Mouse (Mus musculus): ENCODE results near the gene Fitm2.
A peak's percentile ranks its signal among the peaks of the same experiment; 100 is the strongest.

The Fitm2 gene

DNA sequence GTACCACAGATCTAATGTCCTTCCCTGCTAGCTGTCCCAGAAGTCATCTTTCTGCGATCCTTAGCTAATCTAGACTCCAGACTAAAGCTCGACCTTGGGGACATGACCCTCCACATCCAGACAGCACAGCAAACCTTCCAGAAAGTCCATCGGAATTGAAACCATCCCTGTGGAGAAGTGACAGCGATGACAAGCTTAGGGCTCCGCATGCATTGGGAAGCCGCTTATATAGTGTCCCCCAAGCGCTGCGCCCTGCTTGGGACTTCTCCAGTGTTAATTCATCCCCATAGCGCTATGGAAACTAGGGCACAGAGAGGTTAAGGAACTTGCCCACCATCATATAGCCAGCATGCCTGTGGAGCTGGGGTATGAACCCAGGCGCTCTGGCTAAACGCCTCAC, 9.6 kb downstream of the Fitm2 start:
- DNase-seq: no peak

DNA sequence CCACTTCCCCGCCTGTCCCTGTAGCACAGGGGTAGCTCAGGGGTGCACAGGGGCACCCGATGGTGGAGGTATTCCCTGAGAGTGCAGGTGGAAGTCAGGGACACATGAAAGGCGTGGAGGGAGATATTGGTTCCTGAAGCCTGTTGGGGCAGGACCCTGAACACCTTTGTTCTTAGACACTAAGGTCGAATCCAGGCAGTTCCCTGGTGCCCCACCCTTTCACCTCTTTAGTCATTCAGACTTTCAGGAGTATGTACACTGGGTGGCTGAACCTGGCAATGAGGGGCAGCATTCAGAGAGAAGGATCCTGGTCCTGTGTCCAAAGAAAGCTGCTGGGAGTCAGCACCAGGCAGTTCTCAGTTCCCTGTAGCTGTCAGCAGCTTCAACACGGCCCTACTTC, 10.0 kb downstream of the Fitm2 start:
- DNase-seq: peak in 1 of 2 experiments; percentile 1

DNA sequence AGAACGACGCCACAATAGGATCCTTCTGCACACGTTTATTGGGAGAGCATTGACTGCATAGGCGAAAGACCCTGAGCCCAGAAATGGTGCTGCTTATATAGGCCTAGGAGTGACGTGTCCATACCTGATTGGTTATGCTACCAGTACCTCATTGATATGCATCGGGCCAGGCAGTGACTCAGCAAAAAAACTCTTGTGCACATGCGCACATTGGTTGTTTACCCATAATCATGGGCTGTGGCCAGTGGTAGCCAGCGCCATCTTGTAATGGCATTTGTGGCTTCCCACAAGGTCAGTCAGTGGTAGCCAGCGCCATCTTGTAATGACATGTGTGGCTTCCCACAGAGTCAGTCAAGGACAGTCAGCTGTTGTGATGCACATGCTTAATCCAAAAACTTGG, 11.1 kb downstream of the Fitm2 start:
- peak in 1 of 2 experiments; percentile 1 for DNase-seq

DNA sequence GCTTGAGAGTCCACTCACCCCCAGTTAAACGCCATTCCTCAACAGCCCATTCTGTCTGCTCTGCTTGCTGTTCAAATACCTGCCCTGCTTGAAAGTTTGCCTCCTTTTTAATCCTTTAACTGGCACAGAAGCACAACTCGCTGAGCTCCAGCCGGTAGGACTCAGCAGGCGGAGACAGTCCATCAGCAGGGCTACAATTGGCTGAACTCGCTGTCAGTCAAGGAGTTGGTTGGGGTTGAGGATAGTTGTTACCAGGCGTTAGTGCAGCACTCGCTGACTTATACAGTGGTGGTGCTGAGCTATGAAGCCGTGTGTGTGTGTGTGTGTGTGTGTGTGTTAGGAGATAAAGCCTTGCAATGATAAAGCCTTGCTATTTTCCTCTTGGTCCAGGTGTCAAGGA, 11.8 kb downstream of the Fitm2 start:
- DNase-seq: peak in 1 of 2 experiments; percentile 3

DNA sequence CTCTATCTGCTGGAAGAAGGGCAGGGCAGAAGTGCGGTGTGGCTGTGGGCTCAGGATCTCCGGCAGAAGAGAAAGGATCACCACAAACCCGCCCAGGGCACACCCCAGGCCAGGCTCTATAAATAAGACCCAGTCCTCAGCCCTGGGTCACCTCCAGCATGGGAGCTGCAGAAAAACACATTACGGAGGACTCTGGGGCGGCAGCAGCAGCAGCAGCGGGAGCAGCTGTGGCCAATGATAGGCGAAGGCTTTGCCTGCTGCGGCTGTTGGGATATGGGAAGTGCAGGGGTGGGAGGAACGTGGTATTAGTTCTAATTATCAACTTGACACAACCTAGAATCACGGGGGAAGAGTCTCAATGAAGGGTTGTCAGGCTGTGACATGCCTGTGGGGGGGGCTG, 13.0 kb downstream of the Fitm2 start:
- DNase-seq: no peak

DNA sequence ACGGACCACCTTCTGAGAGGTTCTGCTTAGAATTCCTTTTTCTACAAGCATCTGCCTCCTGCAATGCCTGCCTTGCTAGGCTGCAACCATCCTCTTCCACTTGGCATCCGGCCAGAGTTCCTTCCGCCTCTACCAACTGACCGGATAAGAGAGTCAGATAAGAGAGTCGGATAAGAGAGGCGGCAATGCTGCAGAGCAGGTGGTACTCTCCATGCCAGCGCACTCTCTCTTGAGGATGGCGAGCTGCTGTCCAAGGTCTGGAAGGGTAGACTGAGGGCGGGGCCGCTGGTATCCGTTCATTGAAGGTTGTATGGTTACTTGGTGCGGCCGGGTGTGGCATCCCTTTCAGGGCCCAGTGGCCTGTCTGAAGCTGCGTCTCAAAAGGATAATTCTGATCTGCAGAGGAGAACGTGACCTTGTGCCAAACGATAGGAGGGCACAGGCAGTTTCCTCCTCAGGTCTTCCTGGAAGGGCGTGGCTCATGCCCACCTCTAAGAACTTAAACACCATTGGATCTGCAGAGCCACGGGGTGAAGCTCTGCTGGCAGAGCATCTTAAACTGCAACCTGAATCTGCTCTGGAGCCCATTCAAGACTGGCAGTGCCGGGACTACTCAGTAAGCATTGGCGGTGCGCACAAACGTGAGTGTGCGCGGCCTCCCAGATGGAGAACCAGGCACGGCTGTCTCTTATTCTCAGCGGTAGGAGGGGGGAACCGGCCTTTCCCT, 13.7 kb downstream of the Fitm2 start:
- peak; percentile 61 to 63 for DNase-seq

DNA sequence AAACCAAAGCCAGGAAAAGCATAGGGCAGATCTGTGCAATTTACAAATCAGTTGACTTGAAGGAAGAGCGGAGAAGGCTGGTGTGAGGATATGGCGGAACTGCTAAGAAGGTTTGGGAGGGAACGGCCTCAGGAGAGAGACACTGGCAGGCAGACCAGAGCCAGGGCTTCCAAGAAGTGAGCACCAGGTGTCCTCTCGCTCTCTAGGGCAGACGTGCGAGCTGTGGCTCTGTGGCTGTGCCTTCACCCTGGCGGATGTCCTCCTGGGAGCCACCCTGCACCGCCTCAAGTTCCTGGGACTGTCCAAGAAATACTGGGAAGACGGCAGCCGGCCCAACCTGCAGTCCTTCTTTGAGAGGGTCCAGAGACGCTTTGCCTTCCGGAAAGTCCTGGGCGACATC, 19.1 kb downstream of the Fitm2 start:
- DNase-seq: peak; percentile 34 to 50

DNA sequence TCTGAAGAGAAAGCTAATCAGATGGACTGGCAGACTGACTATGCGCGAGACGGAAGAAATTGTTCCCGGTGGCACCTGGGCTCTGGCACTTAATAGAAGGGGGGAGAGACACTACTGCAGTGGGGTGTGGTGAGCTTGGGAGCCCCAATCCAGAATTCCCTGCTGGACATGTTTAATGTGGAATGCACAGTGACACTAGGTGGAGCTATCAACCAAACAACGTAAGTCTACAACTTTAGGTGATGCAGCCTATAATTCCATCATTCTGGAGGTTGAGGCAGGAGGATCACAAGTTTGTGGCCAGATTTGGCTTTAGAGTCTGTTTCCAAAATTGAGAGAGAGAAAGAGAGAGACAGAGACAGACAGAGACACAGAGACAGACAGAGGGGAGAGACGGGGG, 19.7 kb downstream of the Fitm2 start:
- no peak for DNase-seq

DNA sequence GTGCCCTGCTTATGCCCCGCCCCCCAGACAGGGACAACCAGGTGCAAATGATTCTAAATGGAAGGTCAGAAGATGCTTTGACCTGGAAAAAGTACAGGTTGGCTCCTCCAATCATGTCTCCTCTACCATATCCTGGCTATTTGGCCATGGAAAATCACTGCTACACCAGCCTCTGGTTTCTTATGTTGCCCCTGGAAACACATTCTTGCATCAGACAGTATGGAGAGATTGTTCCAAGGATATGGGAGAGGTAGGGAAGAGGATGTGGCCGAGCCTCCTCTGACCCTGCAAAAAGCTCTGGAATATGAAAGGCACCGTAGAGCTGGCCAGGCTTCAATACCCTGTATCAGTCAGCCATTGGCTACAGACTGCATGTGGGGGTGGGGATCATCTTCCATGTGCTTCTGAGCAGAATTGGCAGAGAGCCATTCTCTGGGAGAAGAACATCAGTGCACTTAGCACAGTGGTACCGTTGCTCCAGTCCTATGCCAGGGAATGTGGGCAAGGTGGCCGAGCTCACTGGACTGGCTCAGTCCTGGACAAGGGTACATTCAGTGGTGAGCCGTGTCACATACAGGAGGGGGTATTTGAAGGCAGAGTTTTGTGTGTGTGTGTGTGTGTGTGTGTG, 21.6 kb downstream of the Fitm2 start:
- peak in 1 of 2 experiments; percentile 39 for DNase-seq

DNA sequence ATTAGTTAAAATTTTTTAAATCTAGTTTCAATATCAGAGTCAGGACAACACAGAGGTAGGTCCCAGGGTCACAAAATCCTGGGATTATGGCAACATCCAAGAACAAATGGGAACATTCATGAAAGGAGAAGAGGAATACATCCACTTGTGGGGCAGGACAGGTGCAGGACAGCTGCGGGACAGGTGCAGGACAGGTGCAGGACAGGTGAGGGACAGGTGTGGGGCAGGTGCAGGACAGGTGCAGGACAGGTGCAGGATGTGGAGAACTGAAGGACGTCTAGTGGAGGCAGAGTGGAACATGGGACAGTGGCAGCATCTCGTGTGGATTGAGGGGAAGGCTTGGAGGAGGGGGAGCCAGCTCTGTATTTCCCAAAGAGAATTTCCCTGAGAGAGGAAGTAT, 23.2 kb downstream of the Fitm2 start:
- no peak for DNase-seq

DNA sequence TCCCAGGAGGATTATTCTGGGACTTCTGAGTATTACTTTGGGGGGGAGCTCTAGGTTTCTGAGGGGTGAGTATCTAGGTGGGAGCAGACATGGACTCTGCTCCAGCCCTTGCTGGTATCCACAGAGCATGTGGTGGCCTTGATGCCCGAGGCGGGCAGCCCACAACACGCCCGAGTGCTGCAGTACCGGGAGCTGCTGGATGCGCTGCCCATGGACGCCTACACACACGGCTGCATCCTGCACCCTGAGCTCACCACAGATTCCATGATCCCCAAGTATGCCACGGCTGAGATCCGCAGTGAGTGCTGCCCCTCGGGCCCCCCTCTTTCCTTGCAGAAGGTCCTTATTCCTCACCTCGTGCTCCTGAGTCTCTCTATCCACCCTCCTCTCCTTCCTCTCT, 25.1 kb downstream of the Fitm2 start:
- DNase-seq: no peak

DNA sequence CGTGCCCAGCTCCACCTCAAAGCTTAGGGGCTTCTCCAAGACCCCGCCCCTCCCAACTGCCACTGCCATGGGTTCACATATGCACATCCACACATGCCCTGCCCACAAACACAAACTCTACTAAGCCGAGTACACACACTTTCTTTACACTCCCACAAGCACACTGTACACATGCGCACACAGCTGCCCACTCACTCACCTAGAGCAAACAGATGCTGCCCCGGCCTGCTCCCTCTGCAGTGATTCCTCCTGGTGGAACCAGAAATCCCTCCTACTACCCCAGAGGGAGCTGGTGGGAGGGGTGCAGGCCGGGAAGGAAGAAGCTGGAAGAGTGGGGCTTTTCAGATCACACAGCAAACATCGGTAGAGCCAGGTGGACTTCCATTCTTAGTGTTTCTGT, 28.4 kb downstream of the Fitm2 start:
- DNase-seq: no peak

DNA sequence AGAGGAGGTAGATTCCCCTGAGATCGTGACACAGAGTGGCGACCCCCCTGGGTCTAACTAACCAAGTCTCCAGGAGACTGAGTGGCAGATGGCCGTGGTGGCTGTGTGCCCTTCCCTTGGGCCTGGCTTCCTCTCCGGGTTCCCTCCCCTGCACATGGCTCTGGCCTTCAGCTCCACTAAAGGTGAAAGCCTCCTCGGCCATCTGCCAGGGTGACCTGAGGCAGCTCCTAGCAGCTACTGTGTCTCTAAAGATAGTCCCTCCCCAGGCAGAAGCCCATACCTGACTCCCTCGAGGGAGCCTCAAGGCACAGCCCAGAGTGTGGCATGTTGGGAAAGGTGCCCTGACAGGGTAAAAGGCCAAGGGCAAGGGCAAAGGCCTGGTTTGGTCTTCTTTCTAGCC, 28.9 kb downstream of the Fitm2 start:
- DNase-seq: peak; percentile 88 to 91

DNA sequence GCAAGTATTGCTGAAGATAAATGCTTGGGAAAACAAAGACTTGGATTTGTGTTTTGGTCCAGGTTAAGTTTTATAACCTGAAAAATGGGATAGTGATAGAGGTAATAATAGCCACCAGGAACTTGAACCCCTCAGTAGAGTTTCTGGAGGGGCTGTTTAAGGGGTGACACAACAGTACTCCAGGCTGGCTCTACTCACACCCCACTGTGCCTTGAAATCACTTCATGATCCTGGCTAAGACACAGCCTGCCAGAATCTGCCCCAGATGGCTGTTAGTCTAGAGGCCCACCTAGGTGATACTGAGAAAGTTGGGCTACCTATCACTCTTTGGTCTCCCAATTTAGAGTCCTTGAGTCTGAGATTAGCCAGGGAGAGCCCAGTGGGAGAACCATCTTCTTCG, 32.9 kb downstream of the Fitm2 start:
- DNase-seq: peak; percentile 39 to 46

DNA sequence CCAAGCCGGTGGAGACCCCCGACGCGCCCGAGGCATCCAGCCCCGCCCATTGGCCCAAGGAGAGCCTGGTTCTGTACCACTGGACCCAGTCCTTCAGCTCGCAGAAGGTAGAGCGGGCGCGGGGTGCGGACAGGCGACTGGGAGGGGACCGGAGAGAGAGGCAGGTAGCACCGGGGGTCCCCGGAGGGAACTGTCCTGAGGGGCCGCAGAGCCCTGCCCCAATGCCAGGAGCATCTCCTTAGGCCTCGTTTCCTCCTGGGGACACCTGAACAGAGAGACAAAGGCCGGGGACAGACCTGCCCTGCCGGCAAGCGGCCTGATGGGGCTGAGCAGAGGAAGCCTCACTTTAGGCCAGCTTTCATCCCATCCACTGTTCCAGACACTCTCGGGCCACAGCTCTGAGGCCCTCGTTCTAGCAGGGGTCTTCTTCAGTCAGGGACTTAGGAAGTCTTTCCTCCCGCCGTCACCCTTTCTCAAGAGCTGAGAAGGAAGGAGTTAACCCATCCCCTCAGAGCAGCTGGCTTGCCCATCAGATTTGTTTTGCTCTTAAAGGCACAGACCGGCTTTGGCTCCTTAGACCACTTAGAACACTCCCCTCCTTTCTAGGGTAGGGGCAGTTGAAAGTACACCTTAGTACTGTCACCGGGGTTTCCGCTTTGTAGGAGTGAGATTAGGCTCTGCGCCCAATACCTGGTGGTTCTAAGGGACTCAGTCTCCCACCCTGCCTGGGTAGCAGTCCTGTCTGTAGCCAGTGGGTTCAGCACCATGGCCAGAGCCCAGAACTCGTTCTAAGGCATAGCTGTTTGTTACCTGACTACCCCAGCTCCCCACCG, 33.6 kb downstream of the Fitm2 start:
- DNase-seq: peak; percentile 26 to 74

DNA sequence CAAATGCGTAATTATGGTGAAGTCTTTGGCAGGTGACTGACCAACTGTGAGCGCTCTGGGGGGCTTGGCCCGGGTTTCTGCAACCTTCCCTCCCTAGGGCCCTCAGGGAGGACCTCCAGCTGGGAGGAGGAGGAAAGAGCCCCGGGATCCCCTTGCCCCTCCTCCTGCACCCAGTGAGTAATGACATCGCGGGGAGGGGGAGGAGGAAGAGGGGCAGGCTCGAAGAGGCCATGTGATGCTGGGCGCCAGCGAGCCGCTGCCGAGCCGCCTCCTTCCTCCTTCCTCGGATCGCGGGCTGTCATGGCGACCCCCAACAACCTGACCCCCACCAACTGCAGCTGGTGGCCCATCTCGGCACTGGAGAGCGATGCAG, 34.2 kb downstream of the Fitm2 start, which contains the start of gene Gdap1l1:
TSS of gene Gdap1l1 (plus strand) at position 231 of the 373 bp plus-strand sequence.
- peak; percentile 82 to 88 for DNase-seq

DNA sequence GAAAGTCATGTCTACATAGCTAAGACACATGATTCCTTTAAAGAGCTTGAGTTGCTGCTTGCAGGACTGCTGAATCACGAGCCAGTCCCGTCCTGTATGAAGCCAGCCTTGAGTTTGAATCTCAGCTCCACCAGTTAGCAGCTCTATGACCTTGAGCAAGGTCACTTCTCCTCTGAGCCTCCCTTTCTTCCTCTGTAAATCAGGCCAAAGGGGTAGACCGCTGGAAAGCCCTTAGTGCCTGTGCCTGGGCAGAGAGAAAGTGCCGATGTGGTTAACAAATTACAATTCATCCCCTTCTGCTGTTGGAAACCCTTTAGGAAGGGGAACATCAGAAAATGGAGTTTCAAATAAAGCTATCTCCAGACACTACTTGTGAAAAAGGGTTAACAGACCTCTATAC, 34.6 kb downstream of the Fitm2 start:
- DNase-seq: peak in 1 of 2 experiments; percentile 47

DNA sequence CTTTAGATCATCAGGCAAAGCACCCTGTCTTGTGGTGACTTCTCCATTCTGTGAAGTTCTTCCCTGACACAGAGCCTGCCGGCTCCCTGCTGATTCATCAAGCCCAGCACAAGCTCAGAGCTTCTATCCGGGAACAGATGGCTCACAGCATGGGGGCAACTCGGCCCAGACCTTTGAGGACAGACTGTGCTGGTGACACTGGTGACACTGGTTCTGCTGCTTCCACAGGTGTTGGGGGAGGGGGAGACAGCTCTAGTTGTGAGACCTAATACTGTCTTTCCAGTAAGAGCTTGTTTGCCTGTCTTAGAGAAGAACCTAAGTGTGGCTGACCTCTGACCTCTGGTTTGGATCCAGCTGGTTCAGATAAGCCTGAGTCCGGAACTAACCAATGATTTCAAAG, 38.5 kb downstream of the Fitm2 start:
- peak; percentile 96 to 97 for DNase-seq

DNA sequence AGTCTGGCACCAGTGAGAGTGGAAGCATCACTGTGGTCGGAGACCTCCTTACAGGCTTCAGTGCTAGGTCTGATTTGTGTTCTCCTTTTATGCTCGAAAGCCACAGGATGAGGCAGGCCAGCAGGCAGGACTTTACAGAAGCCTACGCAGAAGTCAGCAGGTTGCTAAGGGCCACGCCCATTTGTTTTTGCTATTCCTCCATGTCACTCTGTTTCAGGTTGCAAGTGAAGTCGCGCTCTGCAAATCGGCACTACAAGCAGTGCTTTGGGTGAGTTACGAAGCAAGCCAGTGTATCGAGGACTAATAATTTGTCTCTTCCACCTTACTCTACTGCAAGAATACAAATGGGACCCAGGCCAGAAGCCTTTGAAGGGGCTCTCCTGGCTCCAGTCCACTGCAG, 41.1 kb downstream of the Fitm2 start:
- no peak for DNase-seq

DNA sequence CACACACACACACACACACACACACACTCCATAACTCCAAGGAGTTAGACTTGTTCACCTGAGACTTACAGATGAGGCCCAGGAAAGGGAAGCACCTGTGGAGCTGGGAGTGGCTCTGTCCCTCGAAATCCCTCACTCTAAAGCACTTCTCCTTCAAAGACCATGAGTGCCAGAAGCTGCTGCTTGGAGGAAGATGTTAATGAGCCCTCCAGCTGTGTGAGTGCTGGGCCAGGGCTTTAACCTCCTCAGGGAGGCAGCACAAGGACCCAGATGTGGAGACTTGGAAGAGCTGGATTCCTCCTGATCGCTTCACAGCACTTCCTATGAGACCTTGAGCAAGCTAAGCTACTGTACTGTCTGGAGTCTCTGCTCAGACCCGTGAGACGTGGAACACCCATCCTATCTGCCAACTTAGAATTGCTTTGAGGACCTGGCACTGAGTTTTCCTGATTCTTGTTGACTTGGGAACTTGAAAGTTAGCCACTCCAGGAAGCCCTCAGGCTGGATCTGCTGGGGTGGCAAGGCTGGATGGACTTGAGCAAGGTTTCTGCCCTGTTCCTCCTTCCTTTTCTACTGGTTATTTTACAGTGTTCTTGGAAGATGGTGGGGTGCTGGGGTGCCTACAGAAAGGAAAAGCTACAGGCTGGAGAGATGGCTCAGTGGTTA, 44.0 kb downstream of the Fitm2 start:
- DNase-seq: no peak

DNA sequence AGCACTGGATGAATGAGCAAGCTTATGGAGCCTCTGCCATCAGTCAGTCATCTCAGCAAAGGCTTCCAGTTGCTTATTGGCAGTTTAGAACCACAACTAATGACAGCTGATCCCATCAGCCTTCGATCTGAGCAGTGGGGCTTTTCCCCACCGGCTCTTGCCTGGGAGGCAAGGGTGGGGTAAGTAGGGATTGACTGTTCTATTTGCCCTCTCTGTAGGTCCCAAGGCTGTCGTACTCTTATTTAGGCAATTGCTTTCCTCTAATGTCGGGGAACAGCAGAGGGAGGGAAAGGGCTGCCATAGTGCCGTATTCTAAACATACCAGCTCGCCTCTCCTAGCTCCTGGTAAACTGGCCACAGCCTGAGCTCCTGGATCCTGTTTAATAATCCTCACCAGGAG, 47.8 kb downstream of the Fitm2 start, which contains the start of gene Oser1:
TSS of gene Oser1 (minus strand) at position 101 of the 400 bp plus-strand sequence.
- no peak for DNase-seq

DNA sequence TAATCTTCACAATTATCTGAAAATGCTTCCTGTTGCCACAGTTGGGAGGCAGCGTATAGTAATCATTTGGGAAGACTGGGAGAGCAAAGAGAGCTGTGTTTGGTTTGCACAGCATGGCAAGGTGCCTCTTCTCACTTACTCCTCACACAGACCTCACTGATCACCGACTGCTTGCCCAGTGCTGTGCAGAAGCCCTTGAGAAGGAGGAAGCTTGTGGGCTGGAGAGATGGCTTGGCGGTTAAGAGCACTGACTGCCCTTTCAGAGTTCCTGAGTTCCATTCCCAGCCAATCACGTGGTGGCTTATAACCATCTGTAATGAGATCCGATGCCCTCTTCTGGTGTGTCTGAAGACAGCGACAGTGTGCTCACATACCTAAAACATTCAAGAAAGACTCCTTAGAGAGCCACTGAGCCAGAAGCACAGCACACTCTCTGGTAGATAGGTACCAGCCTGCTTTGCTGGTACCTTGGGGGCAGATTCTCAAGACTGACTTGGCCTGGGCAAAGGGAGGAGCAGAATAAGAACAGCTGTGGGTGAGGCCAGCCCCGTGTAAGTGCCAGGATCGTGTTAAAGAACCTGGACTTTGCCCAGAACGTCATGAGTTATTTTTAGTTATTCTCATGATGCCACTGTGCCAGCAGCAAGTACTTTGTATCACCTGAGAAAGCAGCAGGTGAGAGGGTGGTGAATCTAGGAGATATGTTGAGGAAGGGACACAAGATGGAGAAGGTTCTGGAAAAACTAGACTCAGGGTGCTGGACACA, 49.4 kb downstream of the Fitm2 start:
- DNase-seq: no peak
